Mouse (Mus musculus): ENCODE measurements around the gene Gaa. TPM values are rescaled to one million over a fixed set of nuclear protein-coding genes. Genes with fewer than 3 reads are reported as not detected.

The Gaa gene
- polyA plus RNA-seq, 1 experiment from 2014 or later: 26.8 TPM

GRCm38 (mm10) chr11:119314252-119314936, 46.7 kb downstream of the Gaa start:
- H3K36me3 ChIP-seq (ENCODE audit: poor library complexity, severe bottlenecking): no peaks in the 10 kb centered on the region
- no peaks in the 10 kb centered on the region for H3K4me1 ChIP-seq
- no peak overlapping the region for H3K4me2 ChIP-seq
- 80% methylated on average over 17 of the region's 17 CpGs for WGBS
- peaks cover 3% of the 10 kb centered on the region for H3K27me3 ChIP-seq
- ATAC-seq: no peak
- H3K9ac ChIP-seq: no peak overlapping the region
- no peaks in the 10 kb centered on the region for H3K9me3 ChIP-seq (replicated peaks)
- H3K27ac ChIP-seq: no peak overlapping the region
- H3K4me3 ChIP-seq: no peak overlapping the region

GRCm38 (mm10) chr11:119316720-119317119, 49.0 kb downstream of the Gaa start:
- Histone ChIP-seq H3K4me3 (no peak overlapping the region), H3K4me2 (no peak overlapping the region), H3K27ac (no peak overlapping the region), H3K9ac (no peak overlapping the region), H3K27me3 (no peaks in the 10 kb centered on the region), H3K4me1 (no peaks in the 10 kb centered on the region), H3K9me3 (replicated peaks) (no peaks in the 10 kb centered on the region), H3K36me3 (ENCODE audit: poor library complexity, severe bottlenecking) (no peaks in the 10 kb centered on the region)
- ATAC-seq: no peak
- 76% methylated on average over 4 of the region's 4 CpGs for WGBS

GRCm38 (mm10) chr11:119322521-119322920, 54.8 kb downstream of the Gaa start:
- H3K4me3 ChIP-seq: no peak overlapping the region
- H3K27ac ChIP-seq: no peak overlapping the region
- WGBS: 81% methylated on average over 13 of the region's 13 CpGs
- no peaks in the 10 kb centered on the region for H3K4me1 ChIP-seq
- no peak overlapping the region for H3K4me2 ChIP-seq
- H3K36me3 ChIP-seq (ENCODE audit: poor library complexity, severe bottlenecking): no peaks in the 10 kb centered on the region
- ATAC-seq: no peak
- H3K27me3 ChIP-seq: no peaks in the 10 kb centered on the region
- H3K9ac ChIP-seq: no peak overlapping the region
- H3K9me3 ChIP-seq (replicated peaks): peaks cover 4% of the 10 kb centered on the region; the same call in 1 of the 2 replicates

GRCm38 (mm10) chr11:119325068-119325467, 57.4 kb downstream of the Gaa start:
- no peak overlapping the region for H3K27ac ChIP-seq
- no peak overlapping the region for H3K9ac ChIP-seq
- no peaks in the 10 kb centered on the region for H3K4me1 ChIP-seq
- no peak for ATAC-seq
- H3K27me3 ChIP-seq: no peaks in the 10 kb centered on the region
- WGBS: 79% methylated on average over 1 of the region's 1 CpGs
- no peak overlapping the region for H3K4me3 ChIP-seq
- H3K36me3 ChIP-seq (ENCODE audit: poor library complexity, severe bottlenecking): no peaks in the 10 kb centered on the region
- peaks cover 4% of the 10 kb centered on the region; the same call in 1 of the 2 replicates for H3K9me3 ChIP-seq (replicated peaks)
- H3K4me2 ChIP-seq: no peak overlapping the region

- no peak overlapping the region for H3K4me2 ChIP-seq
- no peaks in the 10 kb centered on the region for H3K36me3 ChIP-seq (ENCODE audit: poor library complexity, severe bottlenecking)
- H3K9ac ChIP-seq: no peak overlapping the region
- peaks cover 4% of the 10 kb centered on the region; the same call in 1 of the 2 replicates for H3K27me3 ChIP-seq
- no peak for ATAC-seq
- no peaks in the 10 kb centered on the region for H3K9me3 ChIP-seq (replicated peaks)
- H3K4me3 ChIP-seq: no peak overlapping the region
- 63% methylated on average over 4 of the region's 4 CpGs for WGBS
- H3K4me1 ChIP-seq: no peaks in the 10 kb centered on the region
- H3K27ac ChIP-seq: no peak overlapping the region
These were observed 62.9 kb downstream of the Gaa start for GRCm38 (mm10) chr11:119330592-119330991.

GRCm38 (mm10) chr11:119331970-119332369, 64.3 kb downstream of the Gaa start:
- Histone ChIP-seq H3K36me3 (ENCODE audit: poor library complexity, severe bottlenecking) (no peaks in the 10 kb centered on the region), H3K27me3 (peaks cover 4% of the 10 kb centered on the region; the same call in 1 of the 2 replicates), H3K4me2 (no peak overlapping the region), H3K9me3 (replicated peaks) (no peaks in the 10 kb centered on the region), H3K27ac (no peak overlapping the region), H3K9ac (no peak overlapping the region), H3K4me3 (no peak overlapping the region), H3K4me1 (no peaks in the 10 kb centered on the region)
- WGBS: 39% methylated on average over 3 of the region's 3 CpGs
- ATAC-seq: no peak

Other genes with a start within 250 kb of the Gaa start
- 45.2 and 52.0 TPM in 2 replicates for gene Cbx2, start 244.9 kb upstream of the Gaa start, polyA plus RNA-seq (2015; fragmentation: Nextera tagmentation; extraction: Ambion mirVana)
- gene Cbx8, start 226.9 kb upstream of the Gaa start, polyA plus RNA-seq (2015; fragmentation: Nextera tagmentation; extraction: Ambion mirVana): 9.8 and 12.3 TPM in 2 replicates
- 10.2 and 11.5 TPM in 2 replicates for gene Cbx4, start 181.7 kb upstream of the Gaa start, polyA plus RNA-seq (2015; fragmentation: Nextera tagmentation; extraction: Ambion mirVana)
- gene Tbc1d16, start 39.4 kb upstream of the Gaa start, polyA plus RNA-seq (2015; fragmentation: Nextera tagmentation; extraction: Ambion mirVana): 45.3 and 46.0 TPM in 2 replicates
- 14.3 and 17.2 TPM in 2 replicates for gene Ccdc40, start 39.3 kb upstream of the Gaa start, polyA plus RNA-seq (2015; fragmentation: Nextera tagmentation; extraction: Ambion mirVana)
- 366 and 398 TPM in 2 replicates for gene Eif4a3, start 32.2 kb downstream of the Gaa start, polyA plus RNA-seq (2015; fragmentation: Nextera tagmentation; extraction: Ambion mirVana)
- gene Card14, start 39.9 kb downstream of the Gaa start, polyA plus RNA-seq (2015; fragmentation: Nextera tagmentation; extraction: Ambion mirVana): not detected in 2 replicates
- 4.6 and 4.7 TPM in 2 replicates for gene Sgsh, start 87.6 kb downstream of the Gaa start, polyA plus RNA-seq (2015; fragmentation: Nextera tagmentation; extraction: Ambion mirVana)
- 4.6 and 4.9 TPM in 2 replicates for gene Slc26a11, start 87.7 kb downstream of the Gaa start, polyA plus RNA-seq (2015; fragmentation: Nextera tagmentation; extraction: Ambion mirVana)
- 0.83 and 1.2 TPM in 2 replicates for gene Rnf213, start 125.2 kb downstream of the Gaa start, polyA plus RNA-seq (2015; fragmentation: Nextera tagmentation; extraction: Ambion mirVana)
- 18.7 TPM in 2 replicates for gene Endov, start 223.5 kb downstream of the Gaa start, polyA plus RNA-seq (2015; fragmentation: Nextera tagmentation; extraction: Ambion mirVana)